Mouse (Mus musculus): ENCODE measurements around the gene Grm2.
"Not testable (repeated sequence)": the region's sequence is repeated elsewhere in the genome, so short reads cannot be mapped to it uniquely, and the experiment has no call there.

Grm2 gene

GRCm38 (mm10) chr9:106647226-106647625 lies 8.7 kb downstream of the Grm2 start:
- no peak for DNase-seq

GRCm38 (mm10) chr9:106645684-106646271 lies 10.1 kb downstream of the Grm2 start:
- no peak for DNase-seq

GRCm38 (mm10) chr9:106643787-106644186 lies 12.1 kb downstream of the Grm2 start:
- DNase-seq: no peak

DNA sequence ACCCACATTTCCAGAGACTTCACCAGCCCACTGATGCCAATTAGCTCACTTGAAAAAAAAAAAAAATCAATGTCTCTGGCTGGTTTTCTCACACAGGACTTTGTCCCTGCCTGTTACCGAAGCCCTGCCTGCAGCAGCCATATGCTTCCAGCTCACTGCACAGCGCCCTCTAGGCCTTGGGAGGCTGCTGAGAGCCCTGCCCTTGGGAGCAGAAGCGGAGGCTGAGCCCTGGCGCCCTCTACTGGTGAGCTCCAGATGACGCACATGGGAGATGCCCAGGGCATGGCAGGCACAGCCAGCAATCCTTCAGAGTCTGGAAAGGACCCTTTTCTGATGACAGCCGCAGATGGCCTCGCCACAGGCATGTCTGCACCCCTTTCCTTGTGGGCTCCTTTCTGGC lies 12.8 kb downstream of the Grm2 start:
- DNase-seq: peak; percentile 91

DNA sequence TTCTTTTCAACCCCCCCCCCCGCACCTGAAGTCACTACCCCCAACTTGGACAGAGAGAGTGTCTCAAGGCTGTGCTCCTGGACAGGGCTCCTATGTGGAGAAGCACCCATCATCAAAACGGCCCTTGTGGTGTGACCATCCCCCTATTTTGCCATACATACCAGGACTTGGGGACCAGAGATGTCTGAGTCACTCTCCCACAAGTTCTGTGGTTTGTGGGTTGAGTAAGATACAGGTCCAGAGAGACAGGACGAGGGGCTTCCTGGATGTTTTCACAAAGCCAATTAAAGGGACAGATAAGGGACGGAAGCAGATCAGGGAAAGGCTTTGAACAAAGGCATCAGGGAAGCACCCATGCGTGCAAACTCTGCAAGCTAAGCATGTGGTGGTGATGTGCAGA lies 14.5 kb downstream of the Grm2 start:
- DNase-seq: no peak

GRCm38 (mm10) chr9:106638154-106638553 lies 17.7 kb downstream of the Grm2 start:
- no peak for DNase-seq

GRCm38 (mm10) chr9:106632185-106632584 lies 23.7 kb downstream of the Grm2 start:
- no peak for DNase-seq

DNA sequence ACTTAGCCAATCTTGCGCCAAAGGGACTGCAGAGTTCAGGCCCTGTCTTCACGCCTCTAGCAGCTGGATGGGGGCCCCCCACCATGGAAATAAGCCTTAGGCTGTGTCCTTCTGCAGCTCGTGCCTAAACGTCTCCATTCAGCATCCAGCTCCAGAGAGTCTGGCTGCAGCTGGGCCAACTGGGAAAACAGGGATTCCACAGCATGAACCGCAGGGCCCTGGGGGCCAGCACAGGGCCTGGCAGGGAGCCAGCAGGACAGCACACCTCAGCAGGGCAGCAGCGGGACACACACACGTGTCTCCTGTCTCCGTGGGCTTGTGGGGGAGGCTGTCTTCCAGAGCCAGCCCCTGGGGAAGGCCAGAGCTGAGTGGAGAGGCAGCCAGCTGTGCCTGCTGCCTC lies 28.1 kb downstream of the Grm2 start:
- DNase-seq: not testable (repeated sequence)

GRCm38 (mm10) chr9:106626282-106626681 lies 29.6 kb downstream of the Grm2 start, which contains the start of gene Iqcf6:
Gene Iqcf6, plus strand, starts transcription at chr9:106626582.
- DNase-seq: no peak

DNA sequence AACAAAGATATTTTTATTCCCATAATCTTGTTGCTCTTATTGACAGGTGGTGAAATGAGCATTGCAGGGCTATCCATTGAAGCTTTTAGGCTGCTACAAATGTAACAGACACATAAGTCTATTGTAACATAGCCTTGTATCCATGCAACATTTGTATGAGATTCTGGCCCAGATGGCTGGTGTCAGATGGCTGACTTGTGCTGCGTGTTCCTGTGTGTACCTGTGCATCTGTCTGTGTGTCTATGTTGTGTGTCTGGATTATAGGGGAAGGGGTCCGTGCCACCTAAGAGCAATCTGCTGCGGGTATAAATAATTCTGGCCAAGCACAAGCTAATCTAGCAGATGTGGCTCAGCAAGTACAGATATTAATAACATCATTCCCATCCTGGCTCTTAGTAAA lies 38.4 kb downstream of the Grm2 start:
- DNase-seq: no peak

GRCm38 (mm10) chr9:106616306-106616705 lies 39.6 kb downstream of the Grm2 start:
- DNase-seq: no peak

GRCm38 (mm10) chr9:106614616-106615015 lies 41.3 kb downstream of the Grm2 start:
- DNase-seq: no peak

DNA sequence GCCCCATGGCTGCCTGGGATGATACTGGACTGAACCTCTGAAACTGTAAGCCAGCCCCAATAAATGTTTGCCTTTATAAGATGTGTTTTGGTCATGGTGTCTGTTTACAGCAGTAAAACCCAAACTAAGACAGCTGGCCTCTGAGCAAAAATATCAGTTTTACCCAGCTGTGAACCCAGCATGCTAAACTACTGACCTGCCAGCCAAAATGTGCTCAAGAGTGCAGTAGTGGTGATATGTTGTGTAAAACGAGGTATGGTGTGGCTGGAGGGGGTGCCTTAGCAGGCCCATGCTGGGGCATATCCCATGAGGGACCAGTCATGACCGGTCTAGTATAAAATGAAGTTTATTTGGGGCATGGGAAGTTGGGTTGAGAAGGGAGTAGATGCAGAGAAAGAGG lies 41.9 kb downstream of the Grm2 start:
- DNase-seq: no peak

- no peak for DNase-seq
Measured at GRCm38 (mm10) chr9:106610727-106611126, 45.2 kb downstream of the Grm2 start.

GRCm38 (mm10) chr9:106600546-106600945 lies 55.3 kb downstream of the Grm2 start:
- DNase-seq: peak; percentile 69

DNA sequence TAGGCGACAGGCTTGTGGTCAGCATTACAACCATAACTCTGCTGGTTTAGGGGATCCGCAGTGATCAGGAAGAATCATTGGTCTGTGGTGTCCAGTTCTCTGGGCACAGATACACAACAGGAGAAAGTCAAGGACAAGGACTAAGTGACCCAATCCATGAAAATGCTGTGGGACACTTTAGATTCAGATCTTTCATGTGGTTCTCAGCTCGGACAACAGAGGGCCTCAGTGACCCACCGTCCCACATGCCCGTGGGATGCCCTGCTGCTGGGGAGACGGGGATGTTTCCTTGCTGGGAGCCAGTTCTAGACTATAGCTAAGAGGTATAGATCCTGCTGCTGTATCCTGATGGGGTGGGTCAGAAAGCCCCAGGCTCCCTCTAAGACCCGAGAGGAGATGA lies 57.4 kb downstream of the Grm2 start:
- no peak for DNase-seq

- no peak for DNase-seq
Measured at GRCm38 (mm10) chr9:106595836-106596235, 60.0 kb downstream of the Grm2 start.

DNA sequence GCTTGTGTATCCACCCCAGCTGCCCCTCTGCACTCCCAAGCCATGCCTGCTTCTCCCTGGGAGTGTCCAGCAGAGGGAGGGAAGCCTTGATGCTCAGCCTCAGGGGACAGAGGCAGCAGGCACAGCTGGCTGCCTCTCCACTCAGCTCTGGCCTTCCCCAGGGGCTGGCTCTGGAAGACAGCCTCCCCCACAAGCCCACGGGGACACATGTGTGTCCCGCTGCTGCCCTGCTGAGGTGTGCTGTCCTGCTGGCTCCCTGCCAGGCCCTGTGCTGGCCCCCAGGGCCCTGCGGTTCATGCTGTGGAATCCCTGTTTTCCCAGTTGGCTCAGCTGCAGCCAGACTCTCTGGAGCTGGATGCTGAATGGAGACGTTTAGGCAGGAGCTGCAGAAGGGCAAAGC lies 60.5 kb downstream of the Grm2 start:
- DNase-seq: not testable (repeated sequence)
